Mouse (Mus musculus): ENCODE results near the gene Psd. TPM values are rescaled to one million over a fixed set of nuclear protein-coding genes. Genes with fewer than 3 reads are reported as not detected.

Psd gene
- polyA plus RNA-seq, 1 experiment from 2014 or later, result 127 TPM

DNA sequence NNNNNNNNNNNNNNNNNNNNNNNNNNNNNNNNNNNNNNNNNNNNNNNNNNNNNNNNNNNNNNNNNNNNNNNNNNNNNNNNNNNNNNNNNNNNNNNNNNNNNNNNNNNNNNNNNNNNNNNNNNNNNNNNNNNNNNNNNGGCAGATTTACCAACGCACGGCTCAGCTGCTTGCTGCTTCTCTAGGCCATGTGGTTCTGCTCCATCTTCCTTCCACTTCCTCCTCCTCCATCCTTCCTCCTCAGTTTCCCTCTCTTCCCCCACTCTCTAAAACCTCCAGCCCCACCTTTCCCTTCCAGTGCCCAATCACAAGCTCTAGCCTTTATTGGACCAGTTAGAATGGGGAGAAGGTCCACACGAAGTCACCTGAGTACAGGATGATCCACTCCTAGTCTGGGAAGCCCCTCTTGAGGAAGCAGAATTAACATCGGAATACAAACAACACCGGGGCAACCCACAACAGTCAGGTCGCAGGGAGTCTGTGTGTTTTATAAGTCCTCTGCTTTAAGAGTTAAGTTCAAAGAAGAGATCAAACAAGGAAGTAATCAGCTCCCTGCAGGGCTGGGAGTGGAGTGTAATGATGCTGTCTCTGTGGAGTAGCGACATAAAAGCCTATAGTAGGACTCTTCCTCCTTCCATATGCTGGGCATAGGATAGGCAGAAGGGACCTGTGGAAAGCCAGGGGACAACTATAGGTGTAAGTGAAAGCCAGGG lies 17.9 kb upstream of the Psd start:
- H3K4me3 ChIP-seq (ENCODE audit: low read depth, low read length), result no peak overlapping the region
- no peaks in the 10 kb centered on the region for H3K27me3 ChIP-seq (ENCODE audit: control insufficient read depth, insufficient read depth, low read length)
- H3K36me3 ChIP-seq (ENCODE audit: control insufficient read depth, insufficient read depth, low read length), result no peaks in the 10 kb centered on the region
- 16% methylated on average over 7 of the region's 7 CpGs for WGBS
- H3K9ac ChIP-seq (replicated peaks; ENCODE audit: low read depth, low read length), result no peak overlapping the region
- no peak for ATAC-seq (ENCODE audit: low read depth)
- H3K27ac ChIP-seq (ENCODE audit: low read depth, low read length), result no peak overlapping the region
- peaks cover 12% of the 10 kb centered on the region for H3K4me1 ChIP-seq (ENCODE audit: control insufficient read depth, insufficient read depth, low read length)
- no peaks in the 10 kb centered on the region for H3K9me3 ChIP-seq (ENCODE audit: control insufficient read depth, low read length)
- H3K4me2 ChIP-seq (ENCODE audit: low read depth, low read length), result no peak overlapping the region

DNA sequence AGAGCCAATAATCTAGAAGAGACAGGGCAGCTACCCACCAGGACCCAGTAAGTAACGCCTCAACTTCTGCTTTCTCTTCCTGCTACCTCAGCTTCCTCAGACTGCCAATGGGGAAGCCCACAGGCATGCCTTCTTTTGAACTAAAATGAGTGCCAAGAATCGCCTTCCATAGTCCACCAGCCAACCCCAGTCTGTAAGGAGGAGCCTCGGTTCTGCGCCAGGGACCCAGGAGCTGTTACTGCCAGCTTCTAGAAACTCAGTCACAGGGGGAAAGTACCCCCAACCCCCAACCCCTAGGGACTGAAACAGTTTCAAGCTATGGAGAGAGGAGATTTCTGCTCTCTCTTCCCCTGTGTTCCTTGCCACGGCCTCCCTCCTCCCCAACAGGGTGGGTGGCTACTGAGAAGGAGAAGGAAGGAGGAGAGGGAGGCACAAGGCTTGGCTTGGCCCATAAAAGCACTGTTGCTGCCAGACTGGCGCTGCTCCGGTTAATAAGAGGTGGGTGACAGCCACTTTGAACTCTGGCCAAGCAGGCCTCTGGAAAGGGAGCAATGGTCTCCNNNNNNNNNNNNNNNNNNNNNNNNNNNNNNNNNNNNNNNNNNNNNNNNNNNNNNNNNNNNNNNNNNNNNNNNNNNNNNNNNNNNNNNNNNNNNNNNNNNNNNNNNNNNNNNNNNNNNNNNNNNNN lies 12.5 kb upstream of the Psd start:
- peak overlapping the region; percentile 35; the same call in 1 of the 2 replicates for H3K9ac ChIP-seq (replicated peaks; ENCODE audit: low read depth, low read length)
- H3K36me3 ChIP-seq (ENCODE audit: control insufficient read depth, insufficient read depth, low read length), result no peaks in the 10 kb centered on the region
- H3K9me3 ChIP-seq (ENCODE audit: control insufficient read depth, low read length), result no peaks in the 10 kb centered on the region
- WGBS, result 56% methylated on average over 7 of the region's 7 CpGs
- H3K4me1 ChIP-seq (ENCODE audit: control insufficient read depth, insufficient read depth, low read length), result peaks cover 9% of the 10 kb centered on the region
- H3K27me3 ChIP-seq (ENCODE audit: control insufficient read depth, insufficient read depth, low read length), result no peaks in the 10 kb centered on the region
- peak overlapping the region; percentile 86; the same call in 1 of the 2 replicates for H3K4me2 ChIP-seq (ENCODE audit: low read depth, low read length)
- H3K27ac ChIP-seq (ENCODE audit: low read depth, low read length), result peak overlapping the region; percentile 66
- ATAC-seq (ENCODE audit: low read depth), result peak; percentile 5; the same call in 1 of the 2 replicates
- peak overlapping the region; percentile 64; the same call in 1 of the 2 replicates for H3K4me3 ChIP-seq (ENCODE audit: low read depth, low read length)

DNA sequence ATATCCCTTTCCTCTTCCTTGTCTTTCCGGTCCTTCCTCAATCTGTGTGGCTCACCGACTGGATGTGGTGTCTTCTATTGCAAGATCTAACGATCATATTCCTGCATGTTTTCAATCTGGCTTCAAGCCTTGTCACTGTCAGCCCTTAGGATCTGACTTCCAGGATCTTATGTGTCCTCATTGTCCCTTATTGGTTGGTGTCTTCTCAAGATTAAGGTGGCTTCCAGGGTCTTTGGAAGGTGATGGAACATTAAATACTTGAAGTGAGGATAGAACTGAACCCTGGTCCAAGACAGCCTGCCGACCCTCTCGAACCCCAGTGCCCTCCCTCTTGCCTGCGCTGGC lies 12.0 kb upstream of the Psd start:
- Histone ChIP-seq H3K27me3 (ENCODE audit: control insufficient read depth, insufficient read depth, low read length) (no peaks in the 10 kb centered on the region), H3K36me3 (ENCODE audit: control insufficient read depth, insufficient read depth, low read length) (no peaks in the 10 kb centered on the region), H3K27ac (ENCODE audit: low read depth, low read length) (peak overlapping the region; percentile 66), H3K4me1 (ENCODE audit: control insufficient read depth, insufficient read depth, low read length) (peaks cover 9% of the 10 kb centered on the region), H3K4me3 (ENCODE audit: low read depth, low read length) (peak overlapping the region; percentile 64), H3K9ac (replicated peaks; ENCODE audit: low read depth, low read length) (peak overlapping the region; percentile 35), H3K9me3 (ENCODE audit: control insufficient read depth, low read length) (no peaks in the 10 kb centered on the region), H3K4me2 (ENCODE audit: low read depth, low read length) (peak overlapping the region; percentile 86)
- 60% methylated on average over 6 of the region's 6 CpGs for WGBS
- peak; percentile 39; the same call in 1 of the 2 replicates for ATAC-seq (ENCODE audit: low read depth)

DNA sequence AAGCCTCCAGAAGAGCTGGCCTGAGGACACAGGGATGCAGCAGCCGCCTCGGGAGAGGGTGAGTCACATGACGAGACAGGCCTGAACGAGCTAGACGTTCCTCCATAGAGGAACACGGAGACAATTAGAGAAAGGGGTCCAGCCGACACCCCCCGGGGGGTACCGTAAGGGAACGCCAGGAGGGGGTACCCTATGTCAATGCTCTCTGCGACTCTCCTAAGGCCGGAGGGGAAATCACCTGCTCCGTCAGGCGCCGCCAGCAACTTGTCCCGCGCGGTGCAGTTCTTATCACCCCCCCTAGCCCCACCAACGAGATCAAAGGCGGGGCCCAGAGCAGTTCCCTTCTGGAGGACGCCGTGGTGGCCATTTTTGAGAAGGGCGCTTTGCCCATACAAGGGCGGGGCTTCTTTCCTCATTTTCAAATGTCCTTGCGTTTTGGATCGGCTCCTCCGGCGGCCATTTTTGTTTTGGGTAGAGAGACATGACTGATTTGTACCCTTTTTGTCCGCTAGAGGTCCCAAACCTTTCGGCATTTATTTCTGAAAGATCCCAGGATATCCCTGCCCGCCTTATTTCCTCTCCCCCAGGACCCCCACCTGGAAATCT lies 11.5 kb upstream of the Psd start, which contains the start of gene Cuedc2:
Gene Cuedc2, minus strand, starts transcription at position 372 of the 606 bp plus-strand sequence.
- peak within 1 kb of the TSS; percentile 86 for H3K4me2 ChIP-seq (ENCODE audit: low read depth, low read length)
- peak within 1 kb of the TSS; percentile 64 for H3K4me3 ChIP-seq (ENCODE audit: low read depth, low read length)
- under 1% methylated on average over 31 of the region's 31 CpGs for WGBS
- H3K27ac ChIP-seq (ENCODE audit: low read depth, low read length), result peak within 1 kb of the TSS; percentile 76
- no peaks in the 10 kb centered on the region for H3K27me3 ChIP-seq (ENCODE audit: control insufficient read depth, insufficient read depth, low read length)
- H3K36me3 ChIP-seq (ENCODE audit: control insufficient read depth, insufficient read depth, low read length), result no peaks in the 10 kb centered on the region
- peaks cover 9% of the 10 kb centered on the region for H3K4me1 ChIP-seq (ENCODE audit: control insufficient read depth, insufficient read depth, low read length)
- ATAC-seq (ENCODE audit: low read depth), result peak; percentile 89
- H3K9me3 ChIP-seq (ENCODE audit: control insufficient read depth, low read length), result no peaks in the 10 kb centered on the region
- H3K9ac ChIP-seq (replicated peaks; ENCODE audit: low read depth, low read length), result peak within 1 kb of the TSS; percentile 82

DNA sequence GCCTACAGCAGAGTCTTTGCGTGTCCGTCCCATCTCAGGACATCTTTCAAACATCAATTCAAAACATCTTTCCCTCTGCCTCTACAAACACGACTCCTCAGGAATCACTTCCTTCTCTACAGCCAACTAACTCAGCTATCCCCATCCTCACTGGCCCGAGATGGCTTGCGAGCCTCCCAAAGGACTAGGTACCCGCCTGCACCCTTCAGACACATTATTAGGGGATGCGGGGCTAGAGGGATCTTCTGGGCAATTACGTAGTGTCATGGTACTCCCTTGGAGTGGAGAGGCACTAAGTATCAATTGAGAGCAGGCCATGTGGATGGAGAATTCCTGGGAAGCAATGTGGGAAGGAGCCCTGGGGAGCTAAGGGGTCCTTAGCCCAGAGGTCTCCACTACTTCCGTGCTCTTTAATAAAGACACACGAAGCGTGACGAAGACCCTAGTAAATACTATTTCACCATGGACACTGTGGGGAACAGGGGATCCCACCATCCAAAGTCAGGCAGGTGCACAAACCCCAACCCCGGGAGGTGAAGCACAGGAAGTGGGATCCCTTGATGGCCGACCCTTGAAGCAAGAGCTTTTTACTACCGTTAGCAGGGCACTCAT lies 10.9 kb upstream of the Psd start:
- H3K36me3 ChIP-seq (ENCODE audit: control insufficient read depth, insufficient read depth, low read length), result no peaks in the 10 kb centered on the region
- 28% methylated on average over 15 of the region's 15 CpGs for WGBS
- no peaks in the 10 kb centered on the region for H3K9me3 ChIP-seq (ENCODE audit: control insufficient read depth, low read length)
- ATAC-seq (ENCODE audit: low read depth), result peak; percentile 5; the same call in 1 of the 2 replicates
- peak overlapping the region; percentile 86 for H3K4me2 ChIP-seq (ENCODE audit: low read depth, low read length)
- no peaks in the 10 kb centered on the region for H3K27me3 ChIP-seq (ENCODE audit: control insufficient read depth, insufficient read depth, low read length)
- H3K4me3 ChIP-seq (ENCODE audit: low read depth, low read length), result peak overlapping the region; percentile 64
- peaks cover 9% of the 10 kb centered on the region for H3K4me1 ChIP-seq (ENCODE audit: control insufficient read depth, insufficient read depth, low read length)
- H3K9ac ChIP-seq (replicated peaks; ENCODE audit: low read depth, low read length), result peak overlapping the region; percentile 82
- peak overlapping the region; percentile 76 for H3K27ac ChIP-seq (ENCODE audit: low read depth, low read length)

DNA sequence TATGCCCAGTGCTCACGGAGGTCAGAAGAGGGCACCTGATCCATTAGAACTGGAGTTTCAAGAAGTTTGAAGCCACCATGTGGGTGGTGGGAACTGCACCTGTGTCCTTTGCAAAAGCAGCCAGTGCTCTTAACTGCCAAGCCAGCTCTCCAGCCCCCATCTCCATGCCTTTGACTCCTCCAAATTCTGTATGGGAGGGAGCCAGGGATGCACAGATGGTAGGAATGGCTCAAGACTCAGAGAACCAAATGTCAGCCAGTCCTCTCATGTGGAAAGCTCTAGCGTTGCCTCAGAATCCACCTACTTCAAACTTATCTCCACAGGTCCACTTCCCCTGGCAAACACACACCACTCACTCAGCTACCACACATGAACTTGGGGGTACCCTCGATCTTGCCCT lies 7.0 kb upstream of the Psd start:
- no peak for ATAC-seq (ENCODE audit: low read depth)
- Histone ChIP-seq H3K4me3 (ENCODE audit: low read depth, low read length) (no peak overlapping the region), H3K9me3 (ENCODE audit: control insufficient read depth, low read length) (no peaks in the 10 kb centered on the region), H3K9ac (replicated peaks; ENCODE audit: low read depth, low read length) (no peak overlapping the region), H3K36me3 (ENCODE audit: control insufficient read depth, insufficient read depth, low read length) (peaks cover 16% of the 10 kb centered on the region), H3K4me1 (ENCODE audit: control insufficient read depth, insufficient read depth, low read length) (peaks cover 24% of the 10 kb centered on the region), H3K4me2 (ENCODE audit: low read depth, low read length) (no peak overlapping the region), H3K27ac (ENCODE audit: low read depth, low read length) (no peak overlapping the region), H3K27me3 (ENCODE audit: control insufficient read depth, insufficient read depth, low read length) (no peaks in the 10 kb centered on the region)
- 89% methylated on average over 3 of the region's 3 CpGs for WGBS

DNA sequence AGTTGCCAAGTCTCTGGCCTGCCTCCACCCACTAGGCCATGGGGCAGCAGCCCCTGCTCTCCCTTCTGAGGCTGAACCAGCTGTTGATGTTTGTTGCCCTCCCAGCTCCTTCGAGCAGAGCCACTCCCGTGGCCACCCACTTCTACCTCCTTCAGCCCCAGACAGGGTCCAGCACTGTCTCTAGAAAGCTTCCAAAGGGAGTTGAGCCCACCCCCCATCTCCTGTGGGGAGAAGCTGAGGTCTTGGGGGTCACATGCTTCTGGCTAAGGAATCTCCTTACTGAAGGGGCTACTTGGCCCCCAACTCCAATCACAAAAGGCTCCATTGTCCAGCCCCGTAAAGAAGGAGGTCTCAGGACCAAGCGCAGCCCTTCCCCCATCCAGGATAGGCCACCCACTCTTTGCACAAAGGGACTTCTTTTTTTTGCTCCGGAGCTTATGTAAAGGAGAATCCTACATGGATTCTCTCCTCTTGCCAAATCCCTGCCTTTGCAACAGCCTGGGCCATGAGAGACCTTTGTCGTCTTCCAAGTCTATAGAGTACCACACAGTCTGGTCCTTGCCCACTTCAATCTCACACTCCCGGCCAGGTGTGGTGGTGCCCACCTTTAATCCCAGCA lies 5.9 kb upstream of the Psd start:
- H3K27ac ChIP-seq (ENCODE audit: low read depth, low read length), result no peak overlapping the region
- no peak overlapping the region for H3K9ac ChIP-seq (replicated peaks; ENCODE audit: low read depth, low read length)
- no peak for ATAC-seq (ENCODE audit: low read depth)
- no peak overlapping the region for H3K4me2 ChIP-seq (ENCODE audit: low read depth, low read length)
- no peak overlapping the region for H3K4me3 ChIP-seq (ENCODE audit: low read depth, low read length)
- no peaks in the 10 kb centered on the region for H3K9me3 ChIP-seq (ENCODE audit: control insufficient read depth, low read length)
- H3K27me3 ChIP-seq (ENCODE audit: control insufficient read depth, insufficient read depth, low read length), result no peaks in the 10 kb centered on the region
- 54% methylated on average over 7 of the region's 7 CpGs for WGBS
- peaks cover 16% of the 10 kb centered on the region for H3K36me3 ChIP-seq (ENCODE audit: control insufficient read depth, insufficient read depth, low read length)
- H3K4me1 ChIP-seq (ENCODE audit: control insufficient read depth, insufficient read depth, low read length), result peaks cover 26% of the 10 kb centered on the region

DNA sequence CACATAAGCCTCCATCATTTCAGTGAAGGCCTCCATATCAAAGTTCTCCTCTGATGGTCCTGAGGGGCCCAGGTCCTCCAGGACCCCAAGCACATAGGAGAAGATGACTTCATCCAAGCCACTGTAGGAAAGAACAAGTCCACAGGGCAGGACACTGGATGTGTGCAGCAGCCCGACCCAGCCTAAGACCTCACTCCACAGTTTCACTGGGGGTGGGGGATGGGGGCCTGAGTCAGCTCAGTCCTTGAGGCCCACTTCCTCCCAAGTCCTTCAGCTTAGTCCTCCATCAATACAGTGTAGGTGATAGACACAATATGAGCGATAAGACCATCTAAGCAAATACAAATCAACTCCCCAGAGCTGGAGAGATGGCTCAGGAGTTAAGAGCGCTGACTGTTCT lies 5.0 kb upstream of the Psd start:
- H3K4me1 ChIP-seq (ENCODE audit: control insufficient read depth, insufficient read depth, low read length), result peaks cover 28% of the 10 kb centered on the region
- no peaks in the 10 kb centered on the region for H3K27me3 ChIP-seq (ENCODE audit: control insufficient read depth, insufficient read depth, low read length)
- no peaks in the 10 kb centered on the region for H3K9me3 ChIP-seq (ENCODE audit: control insufficient read depth, low read length)
- H3K4me3 ChIP-seq (ENCODE audit: low read depth, low read length), result no peak overlapping the region
- no peak overlapping the region for H3K27ac ChIP-seq (ENCODE audit: low read depth, low read length)
- 97% methylated on average over 2 of the region's 3 CpGs for WGBS
- no peak overlapping the region; the same call in 1 of the 2 replicates for H3K4me2 ChIP-seq (ENCODE audit: low read depth, low read length)
- H3K36me3 ChIP-seq (ENCODE audit: control insufficient read depth, insufficient read depth, low read length), result peaks cover 16% of the 10 kb centered on the region
- H3K9ac ChIP-seq (replicated peaks; ENCODE audit: low read depth, low read length), result no peak overlapping the region
- ATAC-seq (ENCODE audit: low read depth), result no peak
